Mouse (Mus musculus) spleen, adult 12 weeks (tissue): Measurements from ENCODE around the gene Defb22.
A peak's percentile ranks its signal among the peaks of the same experiment; 100 is the strongest.

Source experiments
- DNase-seq: peaks from one replicate; pipeline ENCODE4 v3.0.0; 2022; ENCODE audit warnings: low spot score

Gene Defb22

GRCm38 (mm10) chr2:152490038-152490437, at the start of gene Defb22:
Defb22 (minus strand) TSS chr2:152490138.
- no peak for DNase-seq

- no peak for DNase-seq
Measured at GRCm38 (mm10) chr2:152517981-152518380, 28.0 kb upstream of the Defb22 start, which contains the start of gene Defb28. Defb28 (plus strand) TSS chr2:152518255.

- DNase-seq = no peak
Measured at GRCm38 (mm10) chr2:152516084-152516483, 26.1 kb upstream of the Defb22 start.

- DNase-seq = no peak
Measured at GRCm38 (mm10) chr2:152511592-152511991, 21.7 kb upstream of the Defb22 start, which contains the start of gene Defb26. Defb26 (minus strand) TSS chr2:152511692.

GRCm38 (mm10) chr2:152503950-152504349, 14.0 kb upstream of the Defb22 start:
- DNase-seq = no peak

GRCm38 (mm10) chr2:152500863-152501229, 10.9 kb upstream of the Defb22 start:
- no peak for DNase-seq

GRCm38 (mm10) chr2:152500204-152500862, 10.4 kb upstream of the Defb22 start:
- DNase-seq = no peak

GRCm38 (mm10) chr2:152498020-152498419, 8.1 kb upstream of the Defb22 start:
- no peak for DNase-seq

GRCm38 (mm10) chr2:152493151-152493550, 3.2 kb upstream of the Defb22 start:
- no peak for DNase-seq

GRCm38 (mm10) chr2:152487024-152487423, 2.9 kb downstream of the Defb22 start:
- DNase-seq = no peak

GRCm38 (mm10) chr2:152481726-152482125, 8.2 kb downstream of the Defb22 start:
- no peak for DNase-seq

- DNase-seq = no peak
Measured at GRCm38 (mm10) chr2:152480881-152481280, 9.1 kb downstream of the Defb22 start.

GRCm38 (mm10) chr2:152476763-152477162, 13.2 kb downstream of the Defb22 start, which contains the start of gene Defb20:
Defb20 (plus strand) TSS chr2:152477063.
- DNase-seq = no peak

- no peak for DNase-seq
Measured at GRCm38 (mm10) chr2:152472434-152472833, 17.5 kb downstream of the Defb22 start.

- no peak for DNase-seq
Measured at GRCm38 (mm10) chr2:152470973-152471372, 19.0 kb downstream of the Defb22 start.

GRCm38 (mm10) chr2:152464570-152465150, 25.3 kb downstream of the Defb22 start, which contains the start of gene Defb23:
Defb23 (minus strand) TSS chr2:152464620.
- DNase-seq = no peak

GRCm38 (mm10) chr2:152459241-152459640, 30.7 kb downstream of the Defb22 start:
- DNase-seq = no peak

GRCm38 (mm10) chr2:152452101-152452781, 37.7 kb downstream of the Defb22 start:
- no peak for DNase-seq

- peak; percentile 11 for DNase-seq
Measured at GRCm38 (mm10) chr2:152450241-152450640, 39.7 kb downstream of the Defb22 start.

- no peak for DNase-seq
Measured at GRCm38 (mm10) chr2:152447461-152447860, 42.5 kb downstream of the Defb22 start.

GRCm38 (mm10) chr2:152446642-152447041, 43.3 kb downstream of the Defb22 start:
- no peak for DNase-seq

- no peak for DNase-seq
Measured at GRCm38 (mm10) chr2:152443281-152443680, 46.7 kb downstream of the Defb22 start.

GRCm38 (mm10) chr2:152442322-152442721, 47.6 kb downstream of the Defb22 start:
- DNase-seq = no peak
